Mouse (Mus musculus): Measurements from ENCODE around the gene Ccl4. TPM values are rescaled to one million over a fixed set of nuclear protein-coding genes. Genes with fewer than 3 reads are reported as not detected.

Gene Ccl4
- polyA plus RNA-seq, 1 experiment, result 2.0 TPM

DNA sequence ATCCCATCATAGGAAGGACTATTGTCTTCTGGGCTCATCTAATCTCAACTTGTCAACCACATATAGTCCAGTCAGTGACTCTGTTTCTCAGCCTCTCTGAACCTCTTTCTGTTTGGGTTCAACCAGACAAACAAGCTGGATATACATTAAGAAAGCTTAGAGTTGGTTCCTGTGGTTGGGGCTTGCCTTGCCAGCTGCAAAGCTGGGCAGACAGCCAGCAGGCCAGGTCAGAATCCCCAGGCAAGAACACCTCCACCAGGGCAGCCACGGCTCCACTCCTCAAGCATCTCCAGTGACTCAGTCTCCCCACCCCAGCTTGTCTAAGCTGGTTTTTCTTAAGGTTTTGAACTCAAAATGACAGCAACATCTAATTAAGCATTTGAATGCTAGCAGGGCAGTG, 50.3 kb downstream of the Ccl4 start:
- TF ChIP-seq POLR2A (IDR thresholded peaks at IDR 0.05; ENCODE audit: low read depth, low read length) (no peak), CTCF (conservative IDR thresholded peaks at IDR 0.05; ENCODE audit: insufficient read depth, insufficient read length, low read depth, low read length) (no peak)
- H3K27me3 ChIP-seq (replicated peaks; ENCODE audit: control insufficient read depth, insufficient read depth, low read length), result no peaks in the 10 kb centered on the region; the same call in 1 of the 2 replicates
- 53% methylated on average over 1 of the region's 1 CpGs for WGBS
- no peaks in the 10 kb centered on the region for H3K4me1 ChIP-seq (ENCODE audit: control insufficient read depth, insufficient read depth, low read length)
- no peak overlapping the region for H3K27ac ChIP-seq (ENCODE audit: insufficient read depth, low read depth, low read length)
- H3K4me3 ChIP-seq (ENCODE audit: insufficient read depth, low read depth, low read length), result no peak overlapping the region
- DNase-seq, result no peak
- H3K36me3 ChIP-seq (ENCODE audit: control insufficient read depth, insufficient read depth, low read length), result no peaks in the 10 kb centered on the region

DNA sequence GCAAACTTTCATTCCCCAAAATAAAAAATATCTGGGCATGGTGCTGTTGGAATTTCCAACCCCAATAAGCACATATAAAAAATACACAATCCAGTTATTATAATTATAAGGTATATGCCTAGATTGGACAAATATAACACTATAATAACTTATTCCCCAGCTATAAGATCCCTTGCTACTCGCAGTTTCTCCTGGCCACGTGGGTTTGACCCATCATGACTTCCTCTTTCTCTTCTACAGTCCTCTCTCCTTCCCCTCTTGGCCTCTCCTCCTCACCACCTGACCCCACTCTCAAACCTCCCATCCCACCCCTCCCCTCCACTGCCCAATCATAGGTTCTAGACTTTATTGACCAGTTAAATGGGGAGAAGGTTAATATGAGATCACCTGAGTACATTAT, 51.5 kb downstream of the Ccl4 start:
- WGBS, result 68% methylated on average over 2 of the region's 2 CpGs
- TF ChIP-seq POLR2A (IDR thresholded peaks at IDR 0.05; ENCODE audit: low read depth, low read length) (no peak), CTCF (conservative IDR thresholded peaks at IDR 0.05; ENCODE audit: insufficient read depth, insufficient read length, low read depth, low read length) (no peak)

More for the DNA sequence above, 51.5 kb downstream of the Ccl4 start:
- no peaks in the 10 kb centered on the region for H3K27me3 ChIP-seq (replicated peaks; ENCODE audit: control insufficient read depth, insufficient read depth, low read length)
- H3K36me3 ChIP-seq (ENCODE audit: control insufficient read depth, insufficient read depth, low read length), result no peaks in the 10 kb centered on the region
- no peak overlapping the region for H3K27ac ChIP-seq (ENCODE audit: insufficient read depth, low read depth, low read length)
- no peak for DNase-seq
- no peak overlapping the region for H3K4me3 ChIP-seq (ENCODE audit: insufficient read depth, low read depth, low read length)
- no peaks in the 10 kb centered on the region for H3K4me1 ChIP-seq (ENCODE audit: control insufficient read depth, insufficient read depth, low read length)

Other genes starting within 250 kb of the Ccl4 start
- gene Gas2l2, start 233.1 kb upstream of the Ccl4 start, polyA plus RNA-seq (2012; rRNA removed), result not detected in 2 replicates
- gene 1700020L24Rik, start 224.9 kb upstream of the Ccl4 start, polyA plus RNA-seq (2012; rRNA removed), result 0.11 and 0.14 TPM in 2 replicates
- 4.3 TPM in 2 replicates for gene Mmp28, start 199.5 kb upstream of the Ccl4 start, polyA plus RNA-seq (2012; rRNA removed)
- gene Taf15, start 189.5 kb upstream of the Ccl4 start, polyA plus RNA-seq (2012; rRNA removed), result 7.2 and 13.8 TPM in 2 replicates
- gene Heatr9, start 140.4 kb upstream of the Ccl4 start, polyA plus RNA-seq (2012; rRNA removed), result 0.03 TPM in 1 of 2 replicates, not detected in the other
- 11.5 and 70.3 TPM in 2 replicates for gene Ccl5, start 132.1 kb upstream of the Ccl4 start, polyA plus RNA-seq (2012; rRNA removed)
- gene Ccl9, start 83.9 kb upstream of the Ccl4 start, polyA plus RNA-seq (2012; rRNA removed), result 0.92 and 1.7 TPM in 2 replicates
- 3.9 and 6.2 TPM in 2 replicates for gene Ccl6, start 69.5 kb upstream of the Ccl4 start, polyA plus RNA-seq (2012; rRNA removed)
- gene Rpl9-ps1, start 17.0 kb upstream of the Ccl4 start, polyA plus RNA-seq (2012; rRNA removed), result not detected in 2 replicates
- 1.6 and 1.8 TPM in 2 replicates for gene Ccl3, start 13.2 kb upstream of the Ccl4 start, polyA plus RNA-seq (2012; rRNA removed)
- gene Wfdc17, start 41.4 kb downstream of the Ccl4 start, polyA plus RNA-seq (2012; rRNA removed), result 2.6 and 4.4 TPM in 2 replicates
- gene Wfdc18, start 46.4 kb downstream of the Ccl4 start, polyA plus RNA-seq (2012; rRNA removed), result not detected in 2 replicates
- gene Wfdc21, start 84.4 kb downstream of the Ccl4 start, polyA plus RNA-seq (2012; rRNA removed), result 0.77 and 1.9 TPM in 2 replicates
- gene Heatr6, start 91.1 kb downstream of the Ccl4 start, polyA plus RNA-seq (2012; rRNA removed), result 10.9 and 12.0 TPM in 2 replicates
- 161 and 172 TPM in 2 replicates for gene Hnf1b, start 187.5 kb downstream of the Ccl4 start, polyA plus RNA-seq (2012; rRNA removed)

Data from kidney, adult 2 months (tissue).